Mouse (Mus musculus): Measurements from ENCODE around the gene Tinf2.

Tinf2 gene

DNA sequence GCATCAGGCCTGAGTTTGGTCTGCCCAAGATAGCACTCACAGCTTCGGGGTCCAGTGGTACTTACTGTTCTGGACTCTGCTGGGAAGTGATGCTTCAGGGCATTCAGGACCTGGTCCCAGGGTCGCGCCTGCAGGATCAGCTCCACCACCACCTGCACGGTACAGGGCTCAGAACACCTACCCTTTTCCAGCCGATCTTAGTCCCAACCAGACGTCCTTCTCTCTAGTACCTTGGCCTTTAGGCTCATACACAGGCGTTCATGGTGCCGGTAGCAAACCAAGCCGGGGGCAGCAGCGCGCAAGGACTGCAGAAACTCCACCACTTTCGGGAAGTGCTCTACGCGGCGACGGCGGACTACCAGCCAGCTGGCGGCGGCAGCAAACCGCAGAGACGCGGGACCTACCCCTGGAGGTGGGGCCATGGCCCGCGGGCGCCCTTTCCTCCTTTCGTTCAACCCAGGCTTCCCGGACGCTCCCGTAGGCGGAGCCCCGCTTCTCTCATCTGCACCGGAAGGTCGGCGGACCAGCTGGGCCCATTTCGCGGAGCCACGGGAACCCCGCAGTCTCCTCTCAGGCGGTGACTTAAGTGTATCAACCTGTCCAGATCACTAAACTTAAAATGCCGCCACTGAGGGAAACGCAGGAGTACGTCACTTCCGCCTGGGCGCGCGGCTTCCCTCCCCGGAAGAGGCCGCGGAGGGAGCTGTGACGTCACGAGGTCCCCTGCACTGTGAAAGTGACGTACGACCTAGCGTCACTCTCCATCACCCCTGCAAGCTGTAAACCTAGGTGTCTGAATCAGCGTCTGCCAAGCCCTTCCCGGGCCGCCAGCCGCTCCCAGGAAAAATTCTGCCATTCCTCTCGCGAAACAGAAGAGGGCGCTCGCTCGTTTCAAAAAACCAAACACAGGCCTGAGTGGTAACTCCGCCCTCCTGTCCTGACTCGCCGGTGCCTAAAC is at the start of gene Tinf2:
Tinf2 (minus strand) TSS at position 661 of the 958 bp plus-strand sequence.
- in situ Hi-C loops (cut with MboI; ENCODE audit: low pct_unique_long_range_greater_than_20kb in 1 of 2, low sequenced_read_pairs in 2 of 2, unreplicated experiment in 1 of 2), result loop anchor here (5.0 kb wide), 1 partner anchor 61 kb away; no protein-coding TSS in a partner anchor

DNA sequence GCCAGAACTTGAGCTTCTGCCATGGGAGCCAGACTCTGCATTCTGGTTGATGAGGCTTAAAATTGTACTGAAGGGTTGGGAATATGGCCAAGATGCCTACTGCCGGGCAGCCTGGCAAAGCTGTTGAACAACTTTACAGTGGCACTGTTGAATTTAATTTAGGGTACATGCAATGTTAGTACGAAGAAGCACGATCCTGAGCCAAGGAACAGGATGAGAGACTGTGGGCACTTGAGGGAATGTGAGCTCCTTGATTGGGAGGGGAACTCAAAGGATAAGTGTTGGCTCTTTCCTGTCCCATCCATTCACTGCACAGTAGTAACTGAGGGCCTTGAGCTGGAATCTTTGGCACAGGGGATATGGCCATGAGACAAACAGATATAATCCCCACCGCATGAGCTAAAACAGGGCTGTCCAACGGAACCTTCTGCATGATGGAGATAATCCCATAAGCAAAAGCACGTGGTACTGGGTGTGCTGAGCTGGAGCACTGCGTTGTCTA is 49.0 kb upstream of the Tinf2 start:
- in situ Hi-C loops (cut with MboI; ENCODE audit: low pct_unique_long_range_greater_than_20kb in 1 of 2, low sequenced_read_pairs in 2 of 2, unreplicated experiment in 1 of 2), result no loop called here

GRCm38 (mm10) chr14:55730116-55730515 is 48.5 kb upstream of the Tinf2 start:
- in situ Hi-C loops (cut with MboI; ENCODE audit: low pct_unique_long_range_greater_than_20kb in 1 of 2, low sequenced_read_pairs in 2 of 2, unreplicated experiment in 1 of 2), result no loop called here

GRCm38 (mm10) chr14:55727889-55728685 is 46.5 kb upstream of the Tinf2 start:
- in situ Hi-C loops (cut with MboI; ENCODE audit: low pct_unique_long_range_greater_than_20kb in 1 of 2, low sequenced_read_pairs in 2 of 2, unreplicated experiment in 1 of 2), result no loop called here

DNA sequence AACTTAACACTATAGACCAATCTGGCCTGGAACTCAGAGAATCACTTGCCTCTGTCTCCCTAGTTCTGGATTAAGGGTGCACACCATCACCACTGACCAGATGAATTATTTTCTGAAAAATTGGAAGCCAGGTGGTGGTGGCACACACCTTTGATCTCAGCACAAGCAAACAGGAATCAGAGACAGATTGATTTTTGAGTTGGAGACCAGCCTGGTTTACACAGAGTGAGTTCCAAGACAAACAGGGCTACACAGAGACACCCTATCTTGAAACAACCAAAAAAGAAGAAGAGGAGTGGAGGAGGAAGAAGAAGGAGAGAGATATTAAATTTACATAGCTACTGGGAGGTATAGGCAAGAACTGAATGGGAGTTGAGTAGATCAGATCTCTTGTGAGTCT is 44.6 kb upstream of the Tinf2 start:
- in situ Hi-C loops (cut with MboI; ENCODE audit: low pct_unique_long_range_greater_than_20kb in 1 of 2, low sequenced_read_pairs in 2 of 2, unreplicated experiment in 1 of 2), result no loop called here

GRCm38 (mm10) chr14:55724411-55724871 is 42.8 kb upstream of the Tinf2 start:
- in situ Hi-C loops (cut with MboI; ENCODE audit: low pct_unique_long_range_greater_than_20kb in 1 of 2, low sequenced_read_pairs in 2 of 2, unreplicated experiment in 1 of 2), result no loop called here

GRCm38 (mm10) chr14:55723433-55723832 is 41.8 kb upstream of the Tinf2 start:
- in situ Hi-C loops (cut with MboI; ENCODE audit: low pct_unique_long_range_greater_than_20kb in 1 of 2, low sequenced_read_pairs in 2 of 2, unreplicated experiment in 1 of 2), result no loop called here

DNA sequence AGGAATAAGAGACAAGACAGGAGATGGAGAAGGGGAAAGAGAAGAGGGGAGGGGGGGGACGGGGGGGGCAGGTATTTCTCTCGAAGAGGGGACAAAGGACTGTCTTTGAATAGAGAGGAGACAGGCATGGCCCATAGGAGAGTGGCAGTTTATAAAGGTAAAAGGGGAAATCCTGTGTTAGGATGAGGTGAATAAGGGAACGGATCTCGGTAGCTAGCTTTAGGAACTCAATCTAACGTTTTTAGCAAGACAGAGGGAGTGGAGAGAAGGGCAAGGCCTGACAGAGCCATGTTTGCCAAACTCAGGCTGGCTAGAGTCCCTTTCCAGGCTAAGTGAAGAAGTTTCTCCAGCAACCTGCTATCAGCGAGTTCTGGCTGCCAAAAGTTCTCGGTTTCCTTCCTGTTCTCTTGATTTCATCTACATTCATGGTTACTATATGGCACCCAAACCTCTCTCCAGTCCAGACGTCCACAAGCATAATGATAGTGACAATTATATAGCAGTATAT is 40.9 kb upstream of the Tinf2 start:
- in situ Hi-C loops (cut with MboI; ENCODE audit: low pct_unique_long_range_greater_than_20kb in 1 of 2, low sequenced_read_pairs in 2 of 2, unreplicated experiment in 1 of 2), result no loop called here

DNA sequence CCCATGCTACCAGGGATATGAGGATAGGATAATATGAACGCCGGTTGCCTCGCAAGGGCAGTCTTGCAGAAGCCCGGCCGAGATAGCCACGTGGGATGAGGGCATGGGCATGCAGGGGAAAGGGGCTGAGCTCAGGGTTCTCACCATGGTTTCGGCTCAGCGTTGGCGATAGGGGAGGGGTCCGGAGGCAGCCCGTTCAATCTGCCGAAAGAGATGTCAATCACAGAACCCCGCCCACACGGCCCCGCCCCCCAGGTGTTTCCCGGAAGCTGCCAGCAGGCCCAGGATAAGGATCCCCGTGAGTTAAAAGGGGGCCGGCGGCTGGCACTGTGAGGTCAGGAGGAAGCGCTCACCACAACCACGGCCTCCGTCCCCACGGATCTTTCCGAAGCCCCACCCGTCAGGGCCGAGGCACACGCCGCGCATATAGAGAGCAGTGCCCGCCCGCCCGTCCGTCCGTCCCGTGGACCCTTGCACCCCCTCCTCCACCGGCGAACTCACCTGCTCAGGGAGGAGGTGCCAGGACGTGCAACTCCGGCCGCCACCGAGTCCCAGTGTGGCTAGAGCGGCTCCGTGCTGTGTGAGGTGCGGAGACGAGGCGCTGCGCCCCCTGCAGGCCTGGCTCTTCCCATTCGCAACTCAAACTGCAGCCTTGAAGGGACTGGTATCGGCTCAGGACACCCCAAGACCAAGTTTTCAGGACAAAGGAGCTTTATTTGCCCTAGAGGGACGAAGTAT is 40.2 kb upstream of the Tinf2 start, which contains the start of gene Rabggta:
Rabggta (minus strand) TSS at position 564 of the 738 bp plus-strand sequence.
- in situ Hi-C loops (cut with MboI; ENCODE audit: low pct_unique_long_range_greater_than_20kb in 1 of 2, low sequenced_read_pairs in 2 of 2, unreplicated experiment in 1 of 2), result no loop called here

- in situ Hi-C loops (cut with MboI; ENCODE audit: low pct_unique_long_range_greater_than_20kb in 1 of 2, low sequenced_read_pairs in 2 of 2, unreplicated experiment in 1 of 2), result no loop called here
These were observed 39.5 kb upstream of the Tinf2 start for GRCm38 (mm10) chr14:55721076-55721475.

GRCm38 (mm10) chr14:55720666-55721065 is 39.0 kb upstream of the Tinf2 start:
- in situ Hi-C loops (cut with MboI; ENCODE audit: low pct_unique_long_range_greater_than_20kb in 1 of 2, low sequenced_read_pairs in 2 of 2, unreplicated experiment in 1 of 2), result no loop called here

DNA sequence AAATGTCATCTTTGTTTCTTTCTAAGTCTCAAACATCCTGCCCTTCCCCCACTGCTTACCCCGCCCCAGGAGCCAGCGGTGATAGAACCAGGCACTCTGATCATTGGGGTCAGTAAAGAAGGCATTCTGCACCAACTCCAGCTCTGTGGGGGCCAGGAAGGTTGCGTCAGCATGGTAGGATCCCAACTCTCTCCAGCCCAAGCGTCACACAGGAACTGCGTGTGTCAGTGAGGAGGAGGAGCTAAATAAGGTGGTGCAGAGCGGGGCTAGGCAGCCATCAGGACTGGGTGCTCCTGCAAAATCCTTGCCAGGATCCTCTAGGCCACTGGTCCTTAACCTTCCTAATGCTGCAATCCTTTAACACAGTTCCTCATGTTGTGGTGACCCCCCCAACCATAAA is 38.1 kb upstream of the Tinf2 start:
- in situ Hi-C loops (cut with MboI; ENCODE audit: low pct_unique_long_range_greater_than_20kb in 1 of 2, low sequenced_read_pairs in 2 of 2, unreplicated experiment in 1 of 2), result no loop called here

- in situ Hi-C loops (cut with MboI; ENCODE audit: low pct_unique_long_range_greater_than_20kb in 1 of 2, low sequenced_read_pairs in 2 of 2, unreplicated experiment in 1 of 2), result no loop called here
These were observed 35.3 kb upstream of the Tinf2 start for GRCm38 (mm10) chr14:55716884-55717283.

DNA sequence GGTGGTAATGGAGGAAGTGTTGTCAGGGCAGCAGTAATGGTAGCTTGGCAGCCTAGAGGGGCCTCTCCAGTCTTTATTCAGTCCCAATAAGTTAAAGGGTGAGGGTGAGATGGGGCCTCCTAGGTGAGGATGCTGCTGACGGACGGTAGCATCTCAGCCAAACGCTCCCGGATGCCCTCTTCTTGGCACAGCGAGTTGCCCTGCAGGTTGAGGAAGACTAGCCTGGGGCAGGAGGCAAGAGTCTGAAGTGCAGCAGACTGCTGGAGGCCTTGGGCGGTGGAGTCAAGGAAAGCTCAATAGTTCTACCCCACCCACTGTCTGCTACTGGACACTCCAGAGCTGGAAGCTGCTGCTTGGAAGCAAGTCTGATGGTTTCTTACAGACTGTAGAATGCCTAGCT is 34.7 kb upstream of the Tinf2 start:
- in situ Hi-C loops (cut with MboI; ENCODE audit: low pct_unique_long_range_greater_than_20kb in 1 of 2, low sequenced_read_pairs in 2 of 2, unreplicated experiment in 1 of 2), result no loop called here

- in situ Hi-C loops (cut with MboI; ENCODE audit: low pct_unique_long_range_greater_than_20kb in 1 of 2, low sequenced_read_pairs in 2 of 2, unreplicated experiment in 1 of 2), result no loop called here
These were observed 33.3 kb upstream of the Tinf2 start for GRCm38 (mm10) chr14:55714893-55715292.

DNA sequence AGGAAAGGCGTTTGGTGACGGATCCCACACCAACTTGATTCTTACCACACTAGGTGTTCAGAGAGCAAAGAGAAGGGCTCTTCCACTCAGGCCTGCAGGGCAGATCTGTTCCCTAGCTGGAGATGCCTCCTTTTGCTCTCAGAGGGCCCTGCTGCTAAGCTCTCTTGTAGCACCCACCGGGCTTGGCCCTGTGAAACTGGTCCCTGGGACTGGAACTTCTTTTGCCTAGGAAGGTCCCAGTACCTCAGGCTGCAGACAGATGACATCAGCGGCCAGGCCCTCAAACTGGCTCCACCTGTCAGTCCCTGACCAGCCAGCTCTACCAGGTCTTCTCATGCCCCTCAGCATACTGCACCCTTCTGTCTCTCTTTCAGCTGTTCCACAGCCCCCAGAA is 32.1 kb upstream of the Tinf2 start, which contains the start of gene Tgm1:
Tgm1 (minus strand) TSS at position 198 of the 394 bp plus-strand sequence.
- in situ Hi-C loops (cut with MboI; ENCODE audit: low pct_unique_long_range_greater_than_20kb in 1 of 2, low sequenced_read_pairs in 2 of 2, unreplicated experiment in 1 of 2), result no loop called here

GRCm38 (mm10) chr14:55713007-55713728 is 31.5 kb upstream of the Tinf2 start:
- in situ Hi-C loops (cut with MboI; ENCODE audit: low pct_unique_long_range_greater_than_20kb in 1 of 2, low sequenced_read_pairs in 2 of 2, unreplicated experiment in 1 of 2), result no loop called here
